Mouse (Mus musculus) cerebellum, postnatal 25 days (tissue): ENCODE measurements around the gene BC035947.

Experiments
- DNase-seq, 2 experiments: peaks; one replicate each; pipeline ENCODE4 v3.0.0; 2021; ENCODE audit warnings: mixed read lengths in 2 of 2

Gene BC035947

DNA sequence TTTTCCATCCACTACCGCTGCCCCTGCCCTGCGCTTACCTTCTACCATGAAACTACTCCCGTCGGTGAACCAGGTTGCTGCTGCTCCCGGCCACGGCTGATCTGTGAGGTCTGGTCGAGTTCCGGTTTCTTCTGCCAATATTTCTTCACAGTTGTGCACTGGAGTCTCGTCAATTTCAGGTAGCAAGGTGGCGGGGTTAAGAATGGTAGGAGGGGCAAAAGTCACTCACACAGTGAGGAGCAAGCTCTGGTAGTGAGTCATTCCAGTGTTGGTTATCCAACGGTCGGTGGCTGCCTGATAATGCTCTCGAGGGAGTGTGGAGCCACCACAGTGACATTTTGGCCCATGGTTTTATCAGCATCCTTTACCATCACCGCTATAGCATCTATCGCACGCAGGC is 10.9 kb downstream of the BC035947 start:
- no peak for DNase-seq

DNA sequence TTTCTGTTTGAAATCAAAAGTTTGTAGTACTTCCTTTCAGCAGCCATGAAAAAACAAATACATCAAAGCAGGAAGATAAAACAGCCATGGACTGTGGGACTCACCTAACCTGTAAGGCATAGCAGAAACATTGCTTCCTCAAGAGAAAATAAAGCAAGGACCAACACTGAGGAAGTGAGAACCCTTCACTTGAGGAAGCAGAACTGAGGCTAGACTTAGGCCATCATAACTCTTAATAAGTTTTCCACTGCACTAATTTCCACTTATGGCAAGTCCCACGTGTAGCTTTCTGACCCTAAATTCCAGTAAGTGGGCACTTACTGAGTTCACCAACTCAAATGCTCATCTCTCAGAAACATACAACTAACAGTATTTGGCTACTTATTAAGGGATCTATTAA is 21.8 kb downstream of the BC035947 start:
- no peak for DNase-seq

DNA sequence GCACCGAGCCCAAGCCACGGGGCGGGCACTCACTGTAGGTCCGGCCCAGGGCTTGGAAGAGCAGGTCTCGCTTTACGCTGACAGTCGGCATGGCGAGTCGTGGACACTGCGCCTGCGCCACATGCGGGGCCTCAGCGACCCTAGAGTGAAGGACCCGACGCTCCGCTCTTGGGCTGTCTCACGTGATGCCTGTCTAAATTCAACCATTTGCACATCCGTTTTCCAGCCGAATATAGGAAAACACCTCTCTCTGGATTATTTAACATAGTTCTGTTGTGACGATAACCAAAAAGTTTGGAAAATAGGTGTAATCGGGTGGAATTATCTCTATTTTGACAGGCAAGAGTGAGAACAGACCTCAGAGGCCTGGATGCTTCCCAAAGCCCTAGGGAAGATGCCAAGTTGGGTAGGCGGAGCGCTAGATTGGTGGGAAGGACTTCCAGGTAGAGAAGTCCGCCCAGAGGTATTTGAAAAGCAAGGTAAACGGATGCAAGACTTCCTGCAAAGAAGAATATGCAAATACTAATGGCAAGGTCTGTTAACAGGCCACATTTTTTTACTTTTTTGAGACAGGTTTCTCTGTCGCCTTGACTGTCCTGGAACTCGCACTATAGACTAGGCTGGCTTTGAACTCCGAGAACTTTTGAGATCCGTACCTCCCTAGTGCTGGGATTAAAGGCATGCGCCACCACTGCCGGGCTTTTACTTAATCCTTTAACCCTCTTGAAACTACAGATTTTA is 23.0 kb downstream of the BC035947 start, which contains the start of gene Farsb:
TSS of gene Farsb (minus strand) at position 146 of the 741 bp plus-strand sequence.
- peak; percentile 90 to 93 for DNase-seq

DNA sequence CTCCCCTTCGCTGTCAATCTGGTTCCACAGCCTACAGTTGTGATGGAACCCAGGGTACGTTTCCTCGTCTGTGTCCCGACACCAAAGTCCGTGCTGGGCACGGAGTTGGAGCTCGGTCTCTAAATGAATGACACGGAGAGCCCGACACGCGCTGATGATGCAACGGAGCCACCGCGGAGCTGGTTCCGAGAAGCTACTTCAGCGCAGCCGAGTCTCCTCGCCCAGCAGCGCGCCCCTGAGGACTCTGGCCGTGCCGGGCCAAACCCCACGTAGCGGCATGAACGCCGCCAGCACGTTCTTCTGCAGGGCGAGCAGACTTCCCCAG is 23.6 kb downstream of the BC035947 start:
- DNase-seq = no peak

DNA sequence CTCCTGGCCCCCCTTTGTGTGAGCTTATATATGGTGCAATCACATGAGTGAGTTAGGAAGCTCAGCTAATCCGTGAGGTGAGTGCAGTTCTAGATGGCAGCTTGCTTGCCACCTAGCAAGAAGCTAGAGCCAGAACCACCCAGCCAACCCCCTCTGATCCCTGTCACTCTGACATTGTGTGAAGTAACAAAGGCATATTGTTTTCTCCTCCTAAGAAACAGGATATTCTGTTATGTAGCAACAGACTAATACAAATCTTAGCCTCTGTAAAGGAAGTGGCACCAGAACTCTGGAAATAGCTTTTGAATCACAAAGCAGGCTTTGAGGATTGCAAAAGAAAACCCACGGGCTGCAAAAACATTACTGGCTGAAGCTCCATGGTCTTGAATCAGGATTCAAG is 27.6 kb downstream of the BC035947 start:
- no peak for DNase-seq

DNA sequence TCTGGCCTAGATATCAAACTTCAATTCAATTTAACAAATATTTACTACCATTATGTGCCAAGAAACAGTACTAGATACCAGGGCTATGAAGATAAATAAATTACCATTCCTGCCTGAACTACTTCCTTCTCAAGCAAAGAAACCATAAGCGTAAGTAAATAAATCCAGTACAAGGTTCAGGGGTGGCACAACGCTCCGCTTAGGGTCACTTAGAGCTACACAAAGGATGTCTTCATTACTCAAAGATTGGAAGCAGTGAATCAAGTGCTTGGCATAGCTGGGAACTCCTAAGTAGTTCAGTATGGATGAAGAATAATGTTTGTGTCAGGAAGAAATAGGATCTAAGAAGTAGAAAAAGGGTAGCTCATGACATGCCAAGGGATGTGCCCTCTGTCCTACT is 28.5 kb downstream of the BC035947 start:
- DNase-seq = no peak

DNA sequence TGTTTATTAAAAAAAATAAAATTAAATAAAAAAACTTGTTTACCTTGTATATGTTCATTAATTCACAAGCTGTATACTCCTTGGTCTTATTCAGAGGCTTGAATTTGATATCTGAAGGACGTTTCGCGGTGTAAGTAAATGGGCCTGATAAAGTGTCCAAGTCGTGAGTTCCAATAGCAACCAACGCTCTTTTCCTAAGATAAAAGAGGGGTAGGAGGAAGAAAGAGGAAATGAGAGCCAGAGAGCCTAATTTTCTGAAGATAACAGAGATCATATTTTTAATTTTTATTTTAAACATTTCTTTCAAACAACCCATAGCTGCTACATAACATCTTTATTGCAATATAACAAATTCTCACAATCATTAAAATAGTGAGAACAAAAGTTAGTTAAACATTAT is 39.5 kb downstream of the BC035947 start:
- no peak for DNase-seq

DNA sequence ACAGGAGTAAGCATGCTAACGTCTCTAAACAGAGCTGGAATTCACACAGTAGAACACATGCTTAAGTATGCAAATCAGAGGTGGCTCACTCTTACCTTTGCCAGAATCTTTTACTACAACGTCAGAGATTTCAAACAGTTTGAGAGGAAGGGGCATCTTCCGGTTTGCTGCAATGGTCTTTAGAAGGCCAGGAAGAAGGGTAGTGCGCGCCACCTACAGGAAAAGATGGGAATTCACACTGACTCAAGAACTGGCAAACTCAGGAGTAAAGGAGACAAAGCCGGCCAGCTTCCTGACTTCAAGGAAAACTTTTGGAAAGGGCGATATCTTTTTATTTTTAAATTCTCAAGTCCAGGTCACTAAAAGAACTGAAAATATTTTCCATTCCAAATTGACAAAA is 57.3 kb downstream of the BC035947 start:
- peak; percentile 30 to 60 for DNase-seq

DNA sequence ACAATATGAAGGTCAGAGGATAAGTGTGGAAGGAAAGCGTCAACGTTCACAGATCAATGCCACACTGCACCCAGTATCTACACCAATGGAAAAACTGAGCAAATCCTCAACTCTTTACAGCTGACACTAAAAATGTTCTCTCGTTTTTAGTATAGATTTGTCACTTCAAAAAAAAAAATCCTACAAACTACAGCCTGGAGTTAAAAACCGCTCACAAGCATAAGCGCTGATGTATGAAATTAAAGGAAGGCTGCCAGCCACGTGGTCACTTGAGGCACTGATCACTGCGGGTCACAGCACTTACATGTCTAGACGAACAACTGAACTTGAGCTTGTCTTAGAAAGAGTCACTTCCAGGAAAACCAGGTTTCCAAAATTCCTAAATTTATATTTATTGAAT is 58.1 kb downstream of the BC035947 start:
- DNase-seq = no peak

DNA sequence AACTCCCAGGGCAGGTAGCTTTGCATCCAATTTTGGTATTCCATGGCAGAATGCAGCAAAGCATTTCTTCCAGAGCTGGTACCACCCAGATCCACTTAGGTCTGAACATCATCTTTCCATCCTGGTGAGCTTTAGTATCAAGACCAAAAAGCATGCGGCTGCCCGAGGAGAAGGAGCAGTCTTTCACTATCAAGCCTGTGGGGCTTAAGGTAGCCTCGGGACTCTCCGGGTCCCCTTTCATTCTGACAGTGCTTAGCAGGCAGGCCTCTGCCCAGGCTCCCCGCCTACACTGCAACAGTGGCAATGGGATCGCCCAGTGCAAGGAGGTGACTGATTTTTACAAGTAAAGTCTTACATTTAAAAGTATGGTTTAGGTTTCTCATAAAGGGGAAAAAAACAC is 59.4 kb downstream of the BC035947 start:
- DNase-seq = no peak

DNA sequence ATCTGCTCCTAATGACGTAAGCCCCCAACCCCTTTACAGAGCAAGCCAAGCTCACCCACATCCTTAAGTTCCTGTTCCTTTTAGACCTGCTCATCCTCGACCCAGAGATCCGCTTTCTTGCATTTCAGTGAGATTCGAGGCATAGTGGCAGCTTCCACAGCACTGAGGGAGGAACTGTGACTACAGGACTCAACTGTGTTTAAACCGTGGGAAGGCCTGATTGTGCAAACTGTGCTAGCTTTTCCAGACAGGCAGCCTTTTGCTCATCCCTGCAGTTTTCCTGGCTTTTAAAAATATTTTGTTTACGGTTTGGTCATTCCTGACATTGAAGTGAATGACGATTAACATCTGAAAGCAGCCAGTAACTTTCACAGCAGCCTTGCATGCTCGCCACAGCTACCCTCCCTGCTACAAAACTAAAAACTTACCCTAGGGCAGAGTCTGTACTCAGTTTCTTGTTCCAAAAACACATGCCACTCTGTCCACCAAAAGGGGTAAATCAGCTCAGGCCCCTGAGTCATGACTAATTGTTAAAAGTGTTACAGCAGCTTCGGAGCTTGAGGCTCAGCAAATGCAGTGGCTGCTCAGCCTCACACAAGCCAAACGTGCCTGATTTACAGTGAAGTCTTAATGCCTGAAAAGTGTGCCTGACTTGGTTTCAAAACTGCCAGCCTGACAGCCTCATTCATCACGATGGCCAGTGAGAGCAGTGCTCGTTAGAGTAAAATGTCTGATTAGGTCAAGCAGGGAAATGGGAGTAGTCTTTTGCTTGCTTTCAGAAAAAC is 60.7 kb downstream of the BC035947 start:
- no peak for DNase-seq

DNA sequence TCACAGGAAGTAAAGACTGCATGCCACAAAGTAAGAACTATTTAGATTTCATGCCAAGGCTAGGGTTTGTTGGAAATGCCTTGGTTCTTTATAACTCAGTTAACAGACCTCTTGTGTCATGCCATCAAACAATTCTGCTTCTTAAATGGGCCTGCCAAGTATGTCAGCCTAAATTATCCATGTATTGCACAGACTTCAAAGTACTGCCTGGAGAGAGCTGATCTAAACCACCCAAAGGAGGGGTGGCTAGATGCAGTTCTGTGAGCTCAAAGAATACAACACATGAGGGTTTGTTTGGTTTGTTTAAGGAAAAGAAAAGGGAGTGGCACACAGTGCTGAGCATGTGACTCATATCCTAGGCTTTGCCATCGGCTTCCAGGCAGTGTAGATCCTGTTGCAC is 63.9 kb downstream of the BC035947 start:
- DNase-seq = no peak
